Mouse (Mus musculus) kidney, adult 2 months (tissue): ENCODE measurements at regions not wholly inside any gene's neighbourhood (a gene's known extent, or its start where the extent isn't known, plus 50 kb on each side); places are given as distances from the start of the nearest gene placed in this dataset.

Experiments
- CTCF ChIP-seq: fragments of 200-500 bp; conservative IDR thresholded peaks from 2 replicates; pipeline ENCODE4 v1.5.1; 2011; ENCODE audit warnings: low read depth, mild to moderate bottlenecking, control low read depth, low read length, moderate library complexity, mixed read lengths; ENCODE audit not compliant: insufficient read depth, insufficient read length
- POLR2A ChIP-seq: fragments of 200-500 bp; IDR thresholded peaks from one replicate; pipeline ENCODE4 v1.6.1; 2011; ENCODE audit warnings: low read depth, low read length, control low read depth

DNA sequence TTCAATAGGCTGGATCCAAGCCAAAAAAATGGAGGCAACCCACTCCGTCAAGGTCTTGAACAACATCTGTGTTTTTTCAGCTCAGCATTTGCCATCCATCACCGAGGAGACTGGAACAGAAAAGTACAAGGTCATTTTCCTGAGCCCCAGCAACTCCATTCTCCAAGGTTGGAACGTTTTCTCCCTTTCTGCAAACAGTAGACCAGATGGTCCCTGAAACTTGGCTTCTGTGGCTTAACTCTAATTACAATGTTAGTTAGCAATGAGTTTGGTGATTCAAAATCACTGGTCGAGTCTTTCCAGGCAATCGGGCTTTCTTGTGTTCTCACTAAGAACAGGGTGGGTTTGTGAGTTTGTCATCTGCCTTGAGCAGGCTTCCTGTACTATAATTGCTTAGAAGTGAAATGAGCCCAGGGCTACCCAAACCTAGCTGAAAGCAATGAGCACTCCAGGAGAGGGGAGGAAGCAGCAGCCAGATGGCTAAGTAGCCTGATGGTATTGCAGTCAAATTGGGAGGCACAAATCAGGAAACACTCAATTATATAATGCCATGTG is 200.5 kb upstream of the Rack1 start:
- TF ChIP-seq CTCF, result no peak
- no peak for TF ChIP-seq POLR2A
